Mouse (Mus musculus) embryonic facial prominence, embryonic 10.5 days (tissue): Measurements from ENCODE around the gene 4933424G06Rik. TPM values are rescaled to one million over a fixed set of nuclear protein-coding genes. Genes with fewer than 3 reads are reported as not detected.

Experiments
- DNase-seq: peaks from one replicate; pipeline ENCODE4 v3.0.0-alpha.2; 2017; ENCODE audit warnings: low spot score
- H3K27ac ChIP-seq: fragments of 300-500 bp; sonication (generic); replicated peaks from 2 replicates; pipeline ENCODE4 v1.5.1; 2016; ENCODE audit warnings: mild to moderate bottlenecking
- H3K27me3 ChIP-seq: fragments of 300-500 bp; sonication (generic); replicated peaks from 2 replicates; pipeline ENCODE4 v1.6.1; 2016; ENCODE audit warnings: low read depth, mild to moderate bottlenecking; ENCODE audit not compliant: poor library complexity, severe bottlenecking
- H3K36me3 ChIP-seq: fragments of 300-500 bp; sonication (generic); replicated peaks from 2 replicates; pipeline ENCODE4 v1.6.1; 2016; ENCODE audit warnings: mild to moderate bottlenecking, moderate library complexity
- H3K4me1 ChIP-seq: fragments of 300-500 bp; sonication (generic); 2 replicates; pipeline ENCODE4 v1.6.1; 2016
- H3K4me3 ChIP-seq: fragments of 300-500 bp; sonication (generic); 2 replicates; pipeline ENCODE4 v1.5.1; 2016; ENCODE audit warnings: mild to moderate bottlenecking, moderate library complexity
- H3K9me3 ChIP-seq: fragments of 300-500 bp; sonication (generic); 2 replicates; pipeline ENCODE4 v1.6.1; 2016; ENCODE audit warnings: mild to moderate bottlenecking
- WGBS: fragments of 180-500 bp; shearing (Covaris S2); methylation state at CpG from one replicate; pipeline ENCODE4 v1.1.7; 2016; 5-methylcytosine and 5-hydroxymethylcytosine counted together
- microRNA-seq: library from miRNA; unstranded; fragments of <30 nt; microRNA quantifications from one replicate; pipeline ENCODE4, GENCODE M21; 2017
- polyA plus RNA-seq: library from polyadenylated mRNA; unstranded; fragments of >200 nt; fragmentation: Nextera tagmentation; extraction: Ambion mirVana; gene quantifications from 2 replicates; pipeline ENCODE4 v1.2.1, GENCODE M21; 2016

Gene 4933424G06Rik
- polyA plus RNA-seq, 1 experiment from 2014 or later: not detected

GRCm38 (mm10) chr1:36786377-36786776, 76.4 kb downstream of the 4933424G06Rik start:
- H3K27me3 ChIP-seq: peaks cover 18% of the 10 kb centered on the region; the same call in 1 of the 2 replicates
- H3K9me3 ChIP-seq: no peaks in the 10 kb centered on the region
- no peak overlapping the region for H3K27ac ChIP-seq
- H3K4me3 ChIP-seq: no peak overlapping the region
- peaks cover 12% of the 10 kb centered on the region for H3K4me1 ChIP-seq
- peaks cover 10% of the 10 kb centered on the region for H3K36me3 ChIP-seq
- WGBS: 93% methylated on average over 7 of the region's 7 CpGs
- DNase-seq: no peak

GRCm38 (mm10) chr1:36789416-36789815, 79.5 kb downstream of the 4933424G06Rik start:
- peaks cover 39% of the 10 kb centered on the region for H3K36me3 ChIP-seq
- no peak overlapping the region for H3K4me3 ChIP-seq
- 79% methylated on average over 8 of the region's 8 CpGs for WGBS
- no peak overlapping the region for H3K27ac ChIP-seq
- H3K9me3 ChIP-seq: no peaks in the 10 kb centered on the region
- H3K27me3 ChIP-seq: 0 out of 2 replicates have a peak, but pooled peaks cover 9% of the 10 kb centered on the region
- no peak for DNase-seq
- H3K4me1 ChIP-seq: peaks cover 12% of the 10 kb centered on the region

- H3K9me3 ChIP-seq: no peaks in the 10 kb centered on the region
- peaks cover 96% of the 10 kb centered on the region for H3K36me3 ChIP-seq
- H3K27me3 ChIP-seq: no peaks in the 10 kb centered on the region
- H3K4me3 ChIP-seq: no peak overlapping the region
- no peak overlapping the region for H3K27ac ChIP-seq
- no peak for DNase-seq
- H3K4me1 ChIP-seq: no peaks in the 10 kb centered on the region
- 91% methylated on average over 7 of the region's 7 CpGs for WGBS
These were observed 86.8 kb downstream of the 4933424G06Rik start for GRCm38 (mm10) chr1:36796711-36797110.

- H3K36me3 ChIP-seq: peaks cover 97% of the 10 kb centered on the region
- 90% methylated on average over 10 of the region's 10 CpGs for WGBS
These were observed 87.5 kb downstream of the 4933424G06Rik start for GRCm38 (mm10) chr1:36797481-36797880.

GRCm38 (mm10) chr1:36800379-36801011, 90.5 kb downstream of the 4933424G06Rik start:
- 84% methylated on average over 3 of the region's 3 CpGs for WGBS
- Histone ChIP-seq H3K9me3 (no peaks in the 10 kb centered on the region), H3K4me3 (no peak overlapping the region), H3K27ac (no peak overlapping the region), H3K36me3 (peaks cover 94% of the 10 kb centered on the region), H3K27me3 (no peaks in the 10 kb centered on the region), H3K4me1 (no peaks in the 10 kb centered on the region)
- no peak for DNase-seq

More at GRCm38 (mm10) chr1:36797481-36797880, 87.5 kb downstream of the 4933424G06Rik start:
- no peak overlapping the region for H3K27ac ChIP-seq
- no peaks in the 10 kb centered on the region for H3K9me3 ChIP-seq
- DNase-seq: no peak
- no peaks in the 10 kb centered on the region for H3K27me3 ChIP-seq
- no peaks in the 10 kb centered on the region for H3K4me1 ChIP-seq
- no peak overlapping the region for H3K4me3 ChIP-seq

- no peaks in the 10 kb centered on the region for H3K9me3 ChIP-seq
- peaks cover 94% of the 10 kb centered on the region for H3K36me3 ChIP-seq
- no peak for DNase-seq
- no peak overlapping the region for H3K4me3 ChIP-seq
- no peaks in the 10 kb centered on the region for H3K4me1 ChIP-seq
- no peak overlapping the region for H3K27ac ChIP-seq
- H3K27me3 ChIP-seq: no peaks in the 10 kb centered on the region
- 79% methylated on average over 9 of the region's 9 CpGs for WGBS
These were observed 94.3 kb downstream of the 4933424G06Rik start for GRCm38 (mm10) chr1:36804259-36804658.

GRCm38 (mm10) chr1:36804833-36805232, 94.9 kb downstream of the 4933424G06Rik start:
- 95% methylated on average over 4 of the region's 4 CpGs for WGBS

GRCm38 (mm10) chr1:36806181-36806905, 96.4 kb downstream of the 4933424G06Rik start:
- no peak for DNase-seq
- H3K27me3 ChIP-seq: no peaks in the 10 kb centered on the region

More at GRCm38 (mm10) chr1:36804833-36805232, 94.9 kb downstream of the 4933424G06Rik start:
- no peaks in the 10 kb centered on the region for H3K4me1 ChIP-seq
- H3K27ac ChIP-seq: no peak overlapping the region
- no peak overlapping the region for H3K4me3 ChIP-seq
- peaks cover 94% of the 10 kb centered on the region for H3K36me3 ChIP-seq
- H3K9me3 ChIP-seq: no peaks in the 10 kb centered on the region
- no peaks in the 10 kb centered on the region for H3K27me3 ChIP-seq
- no peak for DNase-seq

GRCm38 (mm10) chr1:36807086-36807485, 97.1 kb downstream of the 4933424G06Rik start:
- WGBS: 93% methylated on average over 1 of the region's 1 CpGs
- Histone ChIP-seq H3K27ac (no peak overlapping the region), H3K9me3 (no peaks in the 10 kb centered on the region), H3K27me3 (no peaks in the 10 kb centered on the region), H3K4me1 (no peaks in the 10 kb centered on the region), H3K36me3 (peaks cover 98% of the 10 kb centered on the region), H3K4me3 (no peak overlapping the region)
- no peak for DNase-seq

More at GRCm38 (mm10) chr1:36806181-36806905, 96.4 kb downstream of the 4933424G06Rik start:
- no peaks in the 10 kb centered on the region for H3K9me3 ChIP-seq
- H3K4me1 ChIP-seq: no peaks in the 10 kb centered on the region
- H3K27ac ChIP-seq: no peak overlapping the region
- peaks cover 98% of the 10 kb centered on the region for H3K36me3 ChIP-seq
- WGBS: 95% methylated on average over 7 of the region's 7 CpGs
- H3K4me3 ChIP-seq: no peak overlapping the region

Small RNA genes within 50 kb of the gene (microRNA-seq; reads per million reads assigned to microRNA genes)
- not detected for gene Gm24133

Other genes starting within 250 kb of the 4933424G06Rik start
- gene Cnnm4, start 238.5 kb upstream of the 4933424G06Rik start, polyA plus RNA-seq: 16.2 and 16.4 TPM in 2 replicates
- gene Cnnm3, start 198.3 kb upstream of the 4933424G06Rik start, polyA plus RNA-seq: 3.5 and 3.6 TPM in 2 replicates
- 15.5 and 16.6 TPM in 2 replicates for gene Ankrd23, start 173.3 kb upstream of the 4933424G06Rik start, polyA plus RNA-seq
- 0.54 TPM in 1 of 2 replicates, not detected in the other for gene Gm42417, start 170.7 kb upstream of the 4933424G06Rik start, polyA plus RNA-seq
- 18.9 and 20.3 TPM in 2 replicates for gene Ankrd39, start 162.7 kb upstream of the 4933424G06Rik start, polyA plus RNA-seq
- 24.9 and 25.9 TPM in 2 replicates for gene Sema4c, start 151.8 kb upstream of the 4933424G06Rik start, polyA plus RNA-seq
- gene Fam178b, start 27.0 kb upstream of the 4933424G06Rik start, polyA plus RNA-seq: 0.57 and 0.65 TPM in 2 replicates
- 515 and 522 TPM in 2 replicates for gene Cox5b, start 18.7 kb upstream of the 4933424G06Rik start, polyA plus RNA-seq
- 137 and 141 TPM in 2 replicates for gene Actr1b, start 4.3 kb downstream of the 4933424G06Rik start, polyA plus RNA-seq
- gene Zap70, start 51.6 kb downstream of the 4933424G06Rik start, polyA plus RNA-seq: 0.24 and 0.31 TPM in 2 replicates
- gene Tmem131, start 233.5 kb downstream of the 4933424G06Rik start, polyA plus RNA-seq: 14.0 and 14.4 TPM in 2 replicates